Mouse (Mus musculus) cortical plate, adult 2 months (tissue): ENCODE results near the gene Kdelc1.

Experiments
- CTCF ChIP-seq: fragments of 200-500 bp; IDR thresholded peaks from 2 replicates; pipeline ENCODE4 v1.5.1; 2011; ENCODE audit warnings: mild to moderate bottlenecking, control low read depth, low read length; ENCODE audit not compliant: insufficient read depth; ENCODE audit errors: extremely low read depth
- POLR2A ChIP-seq: fragments of 200-500 bp; IDR thresholded peaks from 2 replicates; pipeline ENCODE4 v1.6.1; 2011; ENCODE audit warnings: mild to moderate bottlenecking, low read length, control low read depth; ENCODE audit not compliant: insufficient read depth; ENCODE audit errors: extremely low read depth

DNA sequence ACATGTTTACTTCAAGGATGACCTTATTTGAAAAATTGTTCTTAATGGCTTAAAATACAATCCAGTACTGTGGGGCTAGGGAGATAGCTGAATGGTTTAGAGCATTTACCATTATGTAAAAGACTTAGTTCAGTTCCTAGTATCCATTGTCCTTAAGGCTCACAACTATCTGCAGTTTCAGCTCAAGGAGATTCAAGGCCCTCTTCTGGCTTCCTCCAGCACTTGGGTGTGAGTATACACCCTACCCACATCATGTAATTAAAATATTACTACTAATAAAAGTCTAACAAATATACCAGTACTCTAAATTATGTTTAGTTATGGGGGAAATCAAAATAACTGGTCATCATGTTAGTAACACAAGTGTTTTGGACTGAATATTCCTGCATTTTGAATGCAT lies 1.0 kb downstream of the Kdelc1 start:
- no peak for TF ChIP-seq CTCF
- TF ChIP-seq POLR2A = no peak
